Comparison of ENCODE assay signal across 8 mouse cellular contexts in the genomic region with DNA sequence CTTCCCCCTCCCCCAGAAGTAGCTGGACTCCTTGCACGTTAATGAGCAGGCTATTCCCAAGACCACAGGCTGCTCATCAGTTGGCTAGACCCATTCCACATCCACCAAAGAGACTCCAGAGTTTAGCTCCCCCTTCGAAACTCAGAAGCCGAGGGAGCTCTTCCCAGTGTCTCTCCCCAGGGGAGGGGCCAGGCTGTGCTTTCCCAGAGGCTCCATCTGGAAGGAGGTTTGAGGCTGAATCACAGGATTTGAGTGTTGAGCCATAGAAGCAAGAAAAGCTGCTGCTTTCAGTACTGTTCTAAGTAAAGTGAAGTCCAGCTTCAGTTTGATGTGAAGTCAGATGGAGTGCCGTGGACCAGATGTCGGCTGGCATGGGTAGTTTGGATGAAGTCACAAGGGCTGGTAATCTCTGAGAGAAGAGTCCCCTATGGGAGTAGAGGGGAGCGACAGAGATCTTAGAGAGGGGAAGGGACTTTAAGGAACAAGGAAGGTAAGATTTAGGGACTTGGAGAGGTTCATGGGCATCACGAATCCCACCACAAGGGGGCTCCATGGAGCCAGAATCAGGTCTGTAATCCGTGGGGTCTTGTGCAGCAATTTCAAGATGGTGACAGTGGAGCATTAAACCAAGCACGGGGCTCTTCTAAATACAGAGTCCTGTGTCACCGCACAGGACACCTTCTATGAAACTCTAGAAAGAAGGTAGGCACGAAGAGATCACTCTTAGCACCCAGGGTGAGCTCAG. TPM values are rescaled to one million over a fixed set of nuclear protein-coding genes. Genes with fewer than 3 reads are reported as not detected.
DNase-seq lines count a peak whose midpoint lies in the region; ATAC-seq and TF ChIP-seq lines count a peak whose summit lies in the region.

No protein-coding gene starts in this region.

- 37% methylated on average over 11 of the region's 11 CpGs for WGBS in cerebellum, adult 2 months
- WGBS in midbrain, embryonic 14.5 days: 72% methylated on average over 11 of the region's 11 CpGs
- WGBS in midbrain, embryonic 13.5 days: 72% methylated on average over 11 of the region's 11 CpGs

- TF ChIP-seq CTCF in cerebellum, adult 2 months (IDR thresholded peaks at IDR 0.05; ENCODE audit: borderline replicate concordance, insufficient read depth, low read depth, low read length): peak; percentile 38; the same call in 1 of the 2 replicates
- TF ChIP-seq CTCF in embryonic fibroblast, embryonic 13.5 days (IDR thresholded peaks at IDR 0.05; ENCODE audit: borderline replicate concordance, insufficient read depth, low read length): peak; percentile 16; the same call in 1 of the 2 replicates
- peak; percentile 75 for TF ChIP-seq CTCF in layer of hippocampus, adult 2 months (conservative IDR thresholded peaks at IDR 0.05)

- H3K27ac ChIP-seq in cerebellum, adult 2 months (ENCODE audit: insufficient read depth, low read length): no peak overlapping the region
- H3K27ac ChIP-seq in midbrain, embryonic 14.5 days (replicated peaks; ENCODE audit: low read depth, low read length): no peak overlapping the region
- H3K27ac ChIP-seq in midbrain, embryonic 13.5 days: no peak overlapping the region
- no peak overlapping the region for H3K27ac ChIP-seq in embryonic fibroblast, embryonic 13.5 days (ENCODE audit: insufficient read depth, low read length)
- H3K27ac ChIP-seq in layer of hippocampus, adult 2 months: no peak overlapping the region

- ATAC-seq in midbrain, embryonic 14.5 days (ENCODE audit: low FRiP score, low TSS enrichment): no peak
- ATAC-seq in midbrain, embryonic 13.5 days: no peak
- ATAC-seq in megakaryocyte-erythroid progenitor cell, adult 5-6 weeks (replicated peaks; ENCODE audit: low FRiP score, low TSS enrichment, poor library complexity, severe bottlenecking): peak; percentile 69

- no peak overlapping the region for H3K4me3 ChIP-seq in cerebellum, adult 2 months (replicated peaks; ENCODE audit: insufficient read depth, low read depth, low read length)
- no peak overlapping the region for H3K4me3 ChIP-seq in midbrain, embryonic 14.5 days (replicated peaks; ENCODE audit: low read depth, low read length)
- no peak overlapping the region for H3K4me3 ChIP-seq in midbrain, embryonic 13.5 days (replicated peaks)
- H3K4me3 ChIP-seq in embryonic fibroblast, embryonic 13.5 days (ENCODE audit: insufficient read depth, low read length): no peak overlapping the region
- H3K4me3 ChIP-seq in layer of hippocampus, adult 2 months: no peak overlapping the region

- H3K36me3 ChIP-seq in midbrain, embryonic 14.5 days (ENCODE audit: control insufficient read depth, insufficient read depth, low read length): no peaks in the 10 kb centered on the region
- no peaks in the 10 kb centered on the region for H3K36me3 ChIP-seq in midbrain, embryonic 13.5 days

- no peak overlapping the region for H3K9ac ChIP-seq in midbrain, embryonic 14.5 days (replicated peaks; ENCODE audit: low read length)
- H3K9ac ChIP-seq in midbrain, embryonic 13.5 days (replicated peaks): no peak overlapping the region

- no peak for DNase-seq in cerebellum, adult 2 months
- DNase-seq in cerebellum, adult 11 months: no peak
- peak; percentile 52 for DNase-seq in midbrain, embryonic 14.5 days
- DNase-seq in layer of hippocampus, adult 2 months (ENCODE audit: low spot score in 2 of 2): peak; percentile 66 to 77
- no peak for DNase-seq in urinary bladder, postnatal 36 days (ENCODE audit: low spot score in 2 of 2)

- H3K4me1 ChIP-seq in cerebellum, adult 2 months (ENCODE audit: control insufficient read depth, insufficient read depth, low read length): no peaks in the 10 kb centered on the region
- H3K4me1 ChIP-seq in midbrain, embryonic 14.5 days (ENCODE audit: control insufficient read depth, insufficient read depth, low read length): no peaks in the 10 kb centered on the region
- H3K4me1 ChIP-seq in midbrain, embryonic 13.5 days (replicated peaks): peaks cover 9% of the 10 kb centered on the region
- no peaks in the 10 kb centered on the region for H3K4me1 ChIP-seq in embryonic fibroblast, embryonic 13.5 days (ENCODE audit: control insufficient read depth, insufficient read depth, low read length)

- TF ChIP-seq POLR2A in cerebellum, adult 2 months (IDR thresholded peaks at IDR 0.05; ENCODE audit: borderline replicate concordance, insufficient read depth, low read length): no peak
- no peak for TF ChIP-seq POLR2A in embryonic fibroblast, embryonic 13.5 days (IDR thresholded peaks at IDR 0.05; ENCODE audit: low read depth, low read length)

- H3K9me3 ChIP-seq in midbrain, embryonic 14.5 days (ENCODE audit: control insufficient read depth, low read length): no peaks in the 10 kb centered on the region
- no peaks in the 10 kb centered on the region for H3K9me3 ChIP-seq in midbrain, embryonic 13.5 days

- no peak overlapping the region for H3K4me2 ChIP-seq in midbrain, embryonic 14.5 days (ENCODE audit: low read length)
- H3K4me2 ChIP-seq in midbrain, embryonic 13.5 days (replicated peaks): no peak overlapping the region

- H3K27me3 ChIP-seq in cerebellum, adult 2 months (ENCODE audit: control insufficient read depth, insufficient read depth, low read length): no peaks in the 10 kb centered on the region; the same call in 1 of the 2 replicates
- H3K27me3 ChIP-seq in midbrain, embryonic 14.5 days (ENCODE audit: control insufficient read depth, insufficient read depth, low read length): 0 out of 2 replicates have a peak, but pooled peaks cover 12% of the 10 kb centered on the region
- H3K27me3 ChIP-seq in midbrain, embryonic 13.5 days: peaks cover 27% of the 10 kb centered on the region

RNA-seq across cellular contexts. Expression of a gene that starts 38.5 kb away (rescaled TPM):
- polyA plus RNA-seq in cerebellum, adult 2 months (2012; rRNA removed): 0.11 and 0.13 TPM in 2 replicates
- polyA plus RNA-seq in midbrain, embryonic 14.5 days (2014; fragmentation: Nextera tagmentation; extraction: Ambion mirVana): 0.13 TPM in 2 replicates
- polyA plus RNA-seq in midbrain, embryonic 13.5 days (2015; fragmentation: Nextera tagmentation; extraction: Ambion mirVana): 0.08 and 0.10 TPM in 2 replicates
- polyA plus RNA-seq in embryonic fibroblast, embryonic 13.5 days (2011; ENCODE audit: insufficient read length, low read depth, missing spikeins): not detected in 2 replicates
- total RNA-seq in layer of hippocampus, adult 2 months (2021): under 1 TPM in 1 of 2 experiments, not detected in 1; 0.10 TPM
- total RNA-seq in megakaryocyte-erythroid progenitor cell, adult 5-6 weeks (2014; fragmentation: Nextera tagmentation): 0.62 TPM in 1 of 2 replicates, not detected in the other
- total RNA-seq in megakaryocyte-erythroid progenitor cell, adult 5-6 weeks (2017): not detected in 2 replicates

Comparison
In these comparisons a context has a peak if more than half of its experiments do, and no peak if none do; other contexts are left out.
1. DNase-seq: peak in midbrain, embryonic 14.5 days (single experiment) and layer of hippocampus, adult 2 months (2 of 2); none in cerebellum, adult 2 months (0 of 2), cerebellum, adult 11 months (single experiment) and urinary bladder, postnatal 36 days (0 of 2).
2. CTCF ChIP-seq: peak in every context shown above with its lines; median percentile 75 in layer of hippocampus, adult 2 months; 38 in cerebellum, adult 2 months; 16 in embryonic fibroblast, embryonic 13.5 days.